Mouse (Mus musculus) common myeloid progenitor, adult 5-6 weeks (primary cell): ENCODE data around the gene Nt5dc2. TPM values are rescaled to one million over a fixed set of nuclear protein-coding genes. Genes with fewer than 3 reads are reported as not detected.

ENCODE experiments used
- ATAC-seq: replicated peaks from 2 replicates; pipeline ENCODE4 v1.8.0; 2016; ENCODE audit warnings: low read depth, mild to moderate bottlenecking, moderate TSS enrichment, inconsistent platforms; ENCODE audit not compliant: poor library complexity, severe bottlenecking
- total RNA-seq: library from RNA; stranded (forward); fragments of 200-1000, 187-1606 nt; gene quantifications from 2 replicates; pipeline ENCODE4 v1.2.3, GENCODE M21; 2017

The Nt5dc2 gene
- 88.3 and 112 TPM in 2 replicates for total RNA-seq

GRCm38 (mm10) chr14:31130236-31131220 lies at the start of gene Nt5dc2:
Nt5dc2 (plus strand) TSS chr14:31131053.
- ATAC-seq, result peak; percentile 56

GRCm38 (mm10) chr14:31081147-31081546 lies 49.7 kb upstream of the Nt5dc2 start:
- ATAC-seq, result no peak

- no peak for ATAC-seq
Measured at GRCm38 (mm10) chr14:31087433-31087832, 43.4 kb upstream of the Nt5dc2 start.

- no peak for ATAC-seq
Measured at GRCm38 (mm10) chr14:31088515-31088914, 42.3 kb upstream of the Nt5dc2 start.

GRCm38 (mm10) chr14:31089918-31090317 lies 40.9 kb upstream of the Nt5dc2 start:
- no peak for ATAC-seq

- no peak for ATAC-seq
Measured at GRCm38 (mm10) chr14:31105156-31105555, 25.7 kb upstream of the Nt5dc2 start.

GRCm38 (mm10) chr14:31110613-31111012 lies 20.2 kb upstream of the Nt5dc2 start:
- peak; percentile 65; the same call in 1 of the 2 replicates for ATAC-seq

- ATAC-seq, result no peak
Measured at GRCm38 (mm10) chr14:31112187-31112586, 18.7 kb upstream of the Nt5dc2 start.

GRCm38 (mm10) chr14:31114011-31114410 lies 16.8 kb upstream of the Nt5dc2 start:
- ATAC-seq, result no peak

GRCm38 (mm10) chr14:31115522-31115921 lies 15.3 kb upstream of the Nt5dc2 start:
- no peak for ATAC-seq

GRCm38 (mm10) chr14:31125106-31126075 lies 5.5 kb upstream of the Nt5dc2 start:
- no peak for ATAC-seq

GRCm38 (mm10) chr14:31126826-31127225 lies 4.0 kb upstream of the Nt5dc2 start:
- ATAC-seq, result no peak

- ATAC-seq, result peak; percentile 33
Measured at GRCm38 (mm10) chr14:31128101-31128825, 2.6 kb upstream of the Nt5dc2 start.

- ATAC-seq, result peak; percentile 80
Measured at GRCm38 (mm10) chr14:31128826-31129219, 2.0 kb upstream of the Nt5dc2 start, which contains the start of gene Smim4. Smim4 (minus strand) TSS chr14:31128956.

GRCm38 (mm10) chr14:31129326-31130235 lies 1.3 kb upstream of the Nt5dc2 start:
- ATAC-seq, result no peak

GRCm38 (mm10) chr14:31131272-31131821 lies 494 bp downstream of the Nt5dc2 start:
- no peak for ATAC-seq

- ATAC-seq, result no peak
Measured at GRCm38 (mm10) chr14:31132031-31132430, 1.2 kb downstream of the Nt5dc2 start.

- ATAC-seq, result no peak
Measured at GRCm38 (mm10) chr14:31132491-31132975, 1.7 kb downstream of the Nt5dc2 start.
